Mouse (Mus musculus): ENCODE data around the gene Tnfrsf21.

Tnfrsf21 gene

DNA sequence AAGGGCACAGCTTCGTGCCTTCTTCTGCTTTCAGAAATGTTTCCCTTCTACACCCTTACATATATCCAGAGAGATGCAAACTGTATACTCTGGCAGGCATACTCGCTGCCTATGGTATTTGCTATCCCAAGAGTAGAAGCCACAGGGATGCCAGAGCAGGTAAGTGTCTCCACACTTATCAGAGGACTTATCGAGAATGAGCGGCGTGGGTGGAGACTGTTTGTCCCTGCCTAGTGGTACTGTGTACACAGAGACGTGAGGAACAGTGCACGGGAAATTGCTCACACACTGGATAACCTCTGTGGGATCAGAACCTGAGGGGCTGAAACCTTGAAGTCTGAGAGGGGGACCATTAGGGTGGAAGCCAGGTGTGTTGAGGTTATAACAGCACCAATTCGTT is 59.6 kb downstream of the Tnfrsf21 start:
- intact Hi-C loops (cut with DNase I): no loop called here

DNA sequence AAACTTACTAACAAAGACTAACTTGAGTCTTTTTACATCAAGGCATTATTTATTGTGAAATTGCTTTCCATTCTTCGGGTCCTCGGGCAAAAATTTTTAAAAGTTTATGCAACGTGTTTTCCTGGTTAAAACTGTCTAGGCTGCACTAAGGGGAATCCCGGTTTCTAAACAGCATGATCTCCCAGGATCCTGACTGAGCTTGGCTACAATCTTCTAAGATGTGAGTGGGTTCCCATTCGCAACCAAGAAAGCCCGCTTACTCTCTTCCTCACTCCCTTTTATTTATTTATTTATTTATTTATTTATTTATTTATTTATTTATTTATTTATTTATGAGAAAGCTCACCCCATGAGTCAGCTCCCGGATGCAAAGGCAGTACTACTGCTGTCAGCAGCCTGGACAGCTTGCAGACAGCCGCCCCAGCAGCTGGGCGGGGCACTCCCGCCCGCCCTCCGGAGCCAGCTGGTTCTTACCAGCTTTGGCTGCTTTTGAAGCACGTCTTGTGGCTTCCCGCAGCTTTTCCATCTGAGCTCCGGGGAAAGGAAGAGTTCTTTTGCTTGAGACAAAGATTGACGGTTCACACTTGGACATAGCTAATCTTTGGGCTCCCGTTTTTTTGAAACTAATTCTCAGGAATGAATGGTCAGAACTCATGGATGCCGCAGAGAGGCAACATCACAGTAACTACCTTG is 60.6 kb downstream of the Tnfrsf21 start:
- intact Hi-C loops (cut with DNase I): no loop called here

DNA sequence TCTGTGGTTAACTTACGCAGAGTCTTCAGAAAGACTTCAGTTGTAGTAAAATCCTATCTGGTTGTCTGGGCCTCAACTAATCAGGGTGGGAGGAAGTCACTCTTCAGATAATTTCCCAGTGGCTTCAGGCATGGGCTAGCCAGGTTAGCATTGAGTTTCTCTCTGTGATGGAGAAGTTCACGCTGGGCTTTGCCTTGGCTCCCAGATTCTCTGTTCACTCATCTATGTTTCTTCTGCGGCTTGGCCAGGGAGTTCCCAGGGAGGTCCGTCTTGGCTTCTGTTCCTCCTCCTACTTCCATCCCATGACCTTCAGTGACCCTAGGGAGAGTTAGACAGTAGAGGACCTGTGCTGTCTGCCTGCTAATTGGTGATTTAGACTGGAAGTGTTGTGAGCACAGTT is 61.2 kb downstream of the Tnfrsf21 start:
- intact Hi-C loops (cut with DNase I): no loop called here

DNA sequence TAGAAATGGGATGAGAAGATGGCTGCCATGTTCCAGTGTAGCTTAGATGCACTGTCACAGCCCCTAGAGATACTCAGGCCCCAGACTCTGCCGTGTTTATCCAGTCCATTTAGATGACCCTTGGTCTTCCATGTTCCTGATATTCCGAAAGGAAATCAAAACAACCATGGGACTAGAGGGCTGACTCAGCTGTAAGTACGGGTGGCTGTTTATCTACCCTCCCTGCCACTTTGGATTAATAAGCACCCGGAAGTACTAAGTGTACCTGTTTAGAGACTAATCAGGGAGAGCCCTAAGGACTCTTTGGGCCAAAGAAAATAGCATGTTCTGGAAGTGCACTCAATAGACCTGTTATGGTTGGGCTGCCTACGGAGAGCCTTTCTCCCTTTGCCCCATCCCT is 64.9 kb downstream of the Tnfrsf21 start:
- intact Hi-C loops (cut with DNase I): no loop called here

DNA sequence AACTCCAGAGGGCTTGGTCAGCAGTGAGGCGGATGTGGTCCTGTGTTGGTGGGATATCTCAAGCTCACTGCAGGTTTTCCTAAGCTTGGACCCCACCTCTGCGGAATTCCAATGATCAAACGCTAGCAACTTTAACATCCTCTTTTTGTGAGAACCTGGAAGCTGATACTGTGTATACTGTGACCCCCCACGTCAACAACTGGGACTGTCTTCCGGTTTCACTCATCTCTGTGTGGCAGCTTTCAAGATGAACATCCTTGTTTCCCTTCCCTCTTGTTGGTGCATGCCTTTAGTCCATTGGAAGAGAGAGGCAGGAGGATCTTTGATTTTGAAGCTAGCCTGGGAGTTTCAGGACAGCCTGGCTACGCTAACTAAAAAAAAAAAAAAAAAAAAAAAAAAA is 73.1 kb downstream of the Tnfrsf21 start:
- intact Hi-C loops (cut with DNase I): no loop called here

DNA sequence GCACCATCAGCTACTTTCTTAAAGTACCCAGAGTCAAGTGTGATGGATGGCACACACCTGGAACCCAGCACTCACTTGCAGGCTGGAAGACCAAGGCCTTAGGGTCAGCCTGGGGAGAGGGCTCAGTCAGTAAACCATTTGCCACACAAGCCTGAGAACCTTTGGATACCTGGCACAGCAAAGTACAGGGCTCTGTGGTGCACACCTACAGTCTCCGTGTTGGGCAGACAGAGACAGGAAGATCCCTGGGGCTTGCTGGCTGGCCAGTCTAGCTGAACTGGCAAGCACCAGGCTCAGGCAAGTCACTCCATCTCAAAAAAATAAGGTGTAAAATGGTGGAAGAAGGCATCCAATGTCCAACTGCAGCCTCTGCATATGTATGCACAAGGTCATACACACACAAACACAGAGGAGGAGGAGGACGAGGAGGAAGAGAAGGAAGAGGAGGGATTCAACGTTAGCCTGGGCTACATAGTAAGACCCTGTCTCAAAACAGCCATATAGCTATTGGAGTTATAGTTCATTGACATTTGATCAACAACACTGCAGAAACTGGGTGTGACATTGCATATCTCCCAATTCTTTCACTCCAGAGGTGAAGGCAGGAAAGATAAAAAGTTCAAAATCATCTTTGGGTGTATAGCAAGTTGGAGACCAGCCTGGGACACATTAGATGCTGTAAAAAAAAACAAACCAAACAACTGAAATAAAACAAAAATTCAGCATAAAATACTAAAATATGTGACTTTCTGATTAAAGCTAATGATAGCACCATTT is 74.8 kb downstream of the Tnfrsf21 start:
- intact Hi-C loops (cut with DNase I): no loop called here

DNA sequence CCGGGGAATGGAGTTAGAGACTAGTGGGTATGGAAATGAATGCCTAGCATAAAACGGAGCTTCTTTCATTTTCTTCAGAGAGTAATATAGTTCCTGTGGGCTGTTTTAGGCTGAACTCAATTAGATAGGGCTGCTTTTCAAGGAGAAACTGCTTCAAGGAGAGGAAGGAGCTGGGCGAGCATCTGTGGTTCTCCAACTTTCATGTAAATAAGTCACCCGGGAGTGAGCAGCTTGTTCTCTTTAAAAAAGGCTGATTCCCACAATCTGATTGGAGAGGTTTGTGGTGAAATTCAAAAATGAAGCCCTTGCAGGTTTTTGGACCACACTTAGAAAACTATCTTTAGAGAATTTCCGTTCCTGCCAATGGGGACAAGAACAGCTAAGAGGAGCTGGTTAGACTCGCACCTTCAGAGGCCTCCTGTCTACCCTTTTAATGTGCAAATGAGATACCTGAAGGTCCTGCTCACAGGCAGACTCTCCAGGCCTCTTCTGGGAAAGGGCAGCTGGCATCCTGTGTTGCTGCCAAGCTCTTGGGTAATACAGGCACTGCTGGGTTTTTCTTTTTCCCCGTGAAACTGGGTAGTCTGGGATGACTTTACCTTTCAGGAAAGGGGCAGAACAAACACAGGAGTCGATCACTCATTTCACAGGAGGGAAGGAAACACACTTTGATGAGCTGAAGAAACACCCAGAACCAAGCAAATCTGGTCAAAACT is 76.1 kb downstream of the Tnfrsf21 start:
- intact Hi-C loops (cut with DNase I): no loop called here

DNA sequence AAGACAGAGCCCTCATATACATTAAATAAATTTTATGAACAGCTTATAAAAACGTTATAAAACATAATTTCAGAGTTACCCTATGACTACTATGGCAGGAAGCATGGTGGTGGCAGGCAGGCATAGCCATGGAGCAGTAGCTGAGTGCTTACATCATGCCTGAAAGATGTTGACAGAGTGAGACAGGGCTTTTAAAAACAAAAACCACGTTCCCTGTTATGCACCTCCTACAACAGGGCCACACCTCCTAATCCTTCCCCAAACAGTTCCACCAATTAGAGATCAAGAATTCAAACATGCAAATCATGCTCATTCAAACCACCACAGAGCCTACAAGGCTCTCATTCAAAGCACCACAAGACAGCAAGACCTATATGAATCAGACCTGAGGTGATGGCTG is 77.9 kb downstream of the Tnfrsf21 start:
- intact Hi-C loops (cut with DNase I): no loop called here

DNA sequence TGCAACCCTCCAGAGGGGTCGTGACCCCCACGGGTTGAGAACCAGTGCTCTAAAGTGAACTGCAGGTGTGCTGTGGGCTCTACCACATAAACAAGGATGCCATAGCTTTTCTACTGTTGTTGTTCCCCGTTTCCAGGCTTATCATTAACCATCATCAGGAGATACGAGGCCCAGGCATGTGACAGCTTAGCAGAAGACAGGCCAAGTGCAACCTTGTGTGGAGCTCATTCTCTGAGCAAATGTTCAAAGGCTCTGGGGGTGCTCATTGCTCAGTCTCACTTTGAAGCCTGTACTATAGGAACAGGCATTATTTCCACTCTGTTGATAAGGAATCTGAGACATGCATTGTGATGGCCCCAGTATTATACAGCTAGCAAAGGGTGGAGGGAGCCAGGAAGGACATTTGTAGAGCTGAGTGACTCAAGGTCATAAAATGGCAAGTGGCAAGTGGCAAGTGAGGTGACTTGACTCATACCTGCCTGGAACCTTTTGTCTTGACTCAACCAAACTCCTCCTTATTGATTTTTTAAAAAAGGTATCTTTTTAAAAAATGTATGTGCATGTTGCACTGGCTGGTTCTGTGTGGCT is 80.8 kb downstream of the Tnfrsf21 start:
- intact Hi-C loops (cut with DNase I): no loop called here

DNA sequence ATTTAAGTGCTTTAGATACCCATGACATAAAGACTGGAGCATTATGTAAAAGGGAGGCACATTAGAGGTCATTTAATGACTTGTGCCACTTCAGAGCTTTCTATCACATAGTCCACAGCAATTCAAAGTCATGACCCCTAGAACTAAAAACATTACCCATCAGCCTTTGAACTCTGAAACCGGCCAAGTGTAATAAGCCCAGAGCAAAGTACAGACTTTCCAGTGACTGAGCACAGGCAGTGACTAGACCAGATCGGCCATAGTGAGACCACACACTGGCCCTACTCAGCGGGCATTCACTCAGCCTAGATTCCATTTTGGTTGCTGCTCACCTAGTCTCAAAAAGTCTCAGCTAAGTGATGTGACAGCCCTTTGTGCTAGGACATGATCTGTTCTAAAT is 89.8 kb downstream of the Tnfrsf21 start:
- intact Hi-C loops (cut with DNase I): no loop called here

DNA sequence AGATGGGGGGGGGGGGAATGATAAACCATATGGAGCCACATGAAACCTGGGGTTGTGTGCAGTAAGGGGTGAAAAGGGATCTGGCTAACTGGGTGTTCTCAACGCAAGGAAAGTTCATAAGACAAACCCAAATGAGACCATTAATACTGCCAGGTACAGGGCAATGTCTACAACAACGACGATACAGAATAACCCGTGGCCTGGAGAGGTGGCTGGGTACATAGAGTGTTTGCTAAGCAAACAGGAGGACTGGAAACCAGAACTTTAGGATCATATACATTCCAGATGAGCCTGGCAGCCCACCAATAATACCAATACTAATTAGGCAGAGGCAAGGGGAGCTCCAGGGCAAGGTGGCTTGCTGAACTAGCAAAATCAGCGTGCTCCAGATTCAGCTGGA is 91.0 kb downstream of the Tnfrsf21 start:
- intact Hi-C loops (cut with DNase I): no loop called here

DNA sequence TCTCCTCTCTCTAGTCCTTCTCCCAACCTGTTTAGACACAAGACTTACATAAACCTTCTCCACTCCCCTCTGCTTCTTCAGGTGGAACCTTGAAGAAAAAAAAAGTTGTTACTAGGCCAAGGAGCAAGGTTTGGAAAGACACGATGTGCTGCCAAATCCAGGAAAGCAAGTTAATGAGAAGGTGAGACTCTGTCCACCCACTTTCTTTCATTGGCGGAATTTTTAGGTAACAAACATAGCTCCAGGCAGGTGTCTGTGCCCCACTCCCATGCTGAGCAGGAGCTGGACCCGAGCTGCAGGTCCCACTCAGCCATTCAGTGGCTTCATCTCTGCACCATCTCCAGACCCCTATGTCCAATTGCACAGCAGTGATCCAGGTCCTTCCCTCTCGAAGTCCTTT is 93.1 kb downstream of the Tnfrsf21 start:
- intact Hi-C loops (cut with DNase I): no loop called here

DNA sequence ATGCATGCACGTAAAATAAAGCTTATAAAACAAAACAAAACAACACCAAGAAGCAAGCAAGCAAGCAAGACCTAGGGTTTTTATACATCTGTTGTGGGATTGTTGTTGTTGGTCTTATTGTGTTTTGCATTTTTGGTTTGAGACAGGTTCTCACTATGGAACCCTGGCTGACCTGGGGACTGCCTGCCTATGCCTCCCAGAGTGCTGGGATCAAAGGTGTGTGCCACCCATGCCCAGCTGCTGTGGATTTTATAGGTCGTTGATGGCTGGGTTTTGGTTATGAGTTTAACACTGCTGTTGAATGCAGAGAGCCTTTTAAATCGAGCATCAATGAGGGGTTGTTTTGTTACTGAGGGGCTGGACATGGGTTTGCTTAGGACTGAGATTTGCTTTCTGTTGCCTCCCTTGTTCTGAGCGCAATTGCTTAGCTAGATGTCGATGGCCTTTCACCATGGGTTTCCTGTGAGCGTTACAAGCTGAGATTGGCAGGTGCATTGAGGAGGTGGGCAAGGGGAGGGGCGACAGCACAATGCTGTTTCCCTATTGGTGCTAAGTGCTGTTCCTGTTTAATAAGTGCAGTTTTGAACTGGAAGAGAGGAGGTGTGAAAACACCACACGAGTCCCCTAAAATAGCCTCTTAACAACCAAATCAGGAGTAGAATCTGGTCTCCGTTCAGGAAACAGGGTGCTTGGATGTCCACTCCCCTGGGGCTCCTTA is 94.0 kb downstream of the Tnfrsf21 start:
- intact Hi-C loops (cut with DNase I): no loop called here

DNA sequence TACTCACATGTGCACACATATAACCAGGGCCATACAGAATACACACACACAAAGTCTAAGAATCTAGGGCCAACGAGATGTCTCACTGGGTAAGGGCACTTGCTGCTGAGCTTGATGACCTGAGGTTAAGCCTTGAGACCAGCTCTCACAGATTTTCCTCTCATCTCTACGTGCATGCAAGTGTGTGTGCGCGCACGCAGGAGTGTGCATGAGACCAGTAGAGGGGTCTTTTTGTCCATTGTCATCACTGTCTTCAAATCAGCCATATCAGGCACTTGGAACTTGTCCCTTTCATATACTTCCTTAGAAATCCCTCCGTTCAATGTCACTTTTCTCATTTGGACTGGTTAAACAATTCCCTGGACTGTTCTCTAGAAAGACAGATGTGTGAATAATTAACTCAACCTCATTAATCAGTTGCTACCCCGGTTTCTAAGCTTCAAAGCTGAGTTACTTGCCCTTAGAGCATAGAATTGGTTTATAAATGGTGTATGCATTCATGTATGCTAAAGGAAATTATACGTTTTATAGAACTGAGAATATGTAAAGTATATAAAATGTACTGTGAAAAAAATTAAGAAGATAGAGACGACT is 97.1 kb downstream of the Tnfrsf21 start:
- intact Hi-C loops (cut with DNase I): no loop called here

DNA sequence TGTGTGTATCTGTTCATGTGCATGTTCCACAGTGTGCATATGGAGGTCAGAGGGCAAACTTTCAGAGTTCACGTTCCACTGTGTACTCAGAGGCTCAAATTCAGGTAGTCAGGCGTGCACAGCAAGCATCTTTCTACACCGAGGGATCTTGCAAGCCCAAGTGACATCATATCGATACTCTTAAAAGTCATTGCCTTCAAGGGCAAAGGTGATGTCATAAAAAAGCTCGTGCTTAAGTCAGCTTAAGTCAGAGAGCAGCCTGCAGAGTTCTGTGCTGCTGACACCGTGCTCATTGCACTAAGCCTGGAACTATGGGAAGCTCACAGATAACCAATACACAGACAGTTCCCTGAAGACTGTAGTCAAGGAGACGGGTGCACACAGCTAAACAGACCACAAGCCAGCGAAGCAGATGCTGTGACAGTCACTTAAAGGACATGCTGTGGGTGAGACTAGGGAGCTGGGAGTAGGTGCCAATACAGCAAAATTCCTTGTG is 97.8 kb downstream of the Tnfrsf21 start:
- intact Hi-C loops (cut with DNase I): no loop called here

DNA sequence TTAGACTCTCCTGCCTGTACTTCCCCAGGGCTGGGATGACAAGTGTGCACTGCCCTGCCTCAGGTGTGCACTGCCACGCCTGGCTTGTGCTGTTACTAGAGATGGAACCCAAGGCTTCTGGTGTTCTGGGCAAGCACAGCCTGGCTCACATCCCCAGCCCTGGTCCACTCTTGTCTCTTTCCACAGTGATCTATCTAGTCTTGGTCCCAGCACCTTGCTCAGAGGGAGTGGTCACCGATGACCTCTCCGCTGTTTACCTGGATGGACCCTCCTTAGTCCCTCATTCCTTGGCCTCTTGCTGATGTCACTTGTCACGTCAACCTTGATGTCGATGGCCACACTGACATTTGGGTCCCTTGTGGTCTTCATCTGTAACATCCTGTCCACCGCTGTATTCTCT is 98.6 kb downstream of the Tnfrsf21 start:
- intact Hi-C loops (cut with DNase I): no loop called here

DNA sequence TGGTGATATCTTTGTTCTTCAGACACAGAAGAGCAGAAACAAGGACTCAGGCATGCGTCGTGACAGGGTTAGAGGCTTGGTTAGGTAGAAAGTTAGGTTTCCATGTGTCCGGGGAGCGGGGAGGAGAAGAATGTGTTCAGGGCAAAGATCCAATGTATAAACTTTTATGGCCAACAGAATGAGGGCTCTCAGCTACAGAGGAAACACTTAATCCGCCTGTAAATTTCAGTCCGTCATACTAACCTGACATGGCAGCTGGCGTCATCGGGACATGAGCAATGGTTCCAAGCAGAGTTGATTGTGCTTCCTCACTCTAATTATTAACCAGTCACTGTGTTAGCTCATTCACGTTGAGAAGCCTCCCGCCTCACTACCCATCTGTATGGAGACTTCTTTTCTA is 100.4 kb downstream of the Tnfrsf21 start:
- intact Hi-C loops (cut with DNase I): no loop called here

DNA sequence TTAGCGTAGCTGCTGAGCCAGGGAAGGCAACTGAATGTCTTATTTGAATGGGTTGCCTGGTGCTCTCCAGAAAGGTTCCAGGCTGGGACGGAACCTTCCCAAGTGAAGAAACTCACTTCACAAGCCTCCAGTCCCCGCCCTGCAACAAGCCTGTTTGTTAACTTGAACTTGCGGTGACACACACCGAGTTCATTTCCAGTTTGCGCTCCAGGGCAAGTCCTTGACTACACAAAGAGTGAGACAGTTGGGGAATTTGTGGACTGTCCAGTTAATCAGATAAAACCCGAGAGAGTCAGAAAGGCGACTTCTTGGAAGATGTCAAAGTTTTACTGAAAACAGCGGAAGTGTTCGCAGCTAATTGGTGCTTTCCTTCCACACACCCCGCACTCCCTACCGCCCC is 103.1 kb downstream of the Tnfrsf21 start:
- intact Hi-C loops (cut with DNase I): no loop called here

DNA sequence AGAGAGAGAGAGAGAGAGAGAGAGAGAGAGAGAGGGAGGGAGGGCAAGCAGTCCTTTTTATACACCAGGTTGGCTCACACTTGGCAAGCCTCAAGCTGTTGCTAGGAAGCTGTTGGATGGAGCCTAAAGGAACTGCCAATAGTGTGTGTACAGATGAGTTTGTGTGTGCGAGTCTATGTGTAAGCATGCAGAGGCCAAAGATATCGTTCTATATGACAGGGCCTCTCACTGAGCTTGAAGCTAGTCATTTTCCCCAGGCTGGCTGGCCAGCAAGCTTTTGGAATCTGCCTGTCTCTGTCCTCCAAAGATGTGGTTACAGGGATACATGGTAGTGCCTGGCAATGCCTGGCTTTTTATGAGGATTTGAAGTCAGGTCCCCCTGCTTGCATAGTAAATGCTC is 104.7 kb downstream of the Tnfrsf21 start:
- intact Hi-C loops (cut with DNase I): no loop called here

DNA sequence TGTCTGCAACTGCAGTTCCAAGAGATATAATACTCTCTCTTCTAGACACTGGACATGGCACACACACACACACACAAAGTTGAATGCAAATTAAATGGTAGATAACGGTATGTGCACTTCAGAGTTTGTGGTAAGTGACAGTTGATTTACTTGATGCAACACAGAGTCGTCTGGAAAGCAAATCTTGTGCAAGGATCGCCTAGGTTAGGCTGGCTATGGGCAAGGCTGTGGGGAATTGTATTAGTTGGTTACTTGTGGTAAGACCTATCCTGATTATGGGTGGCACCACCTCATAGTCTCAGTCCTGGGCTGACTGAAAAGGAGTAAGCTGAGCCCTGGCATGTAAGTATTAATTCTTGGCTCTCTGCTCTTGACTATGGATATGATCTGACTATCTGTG is 112.0 kb downstream of the Tnfrsf21 start:
- intact Hi-C loops (cut with DNase I): no loop called here

All from adrenal gland (tissue).